ENCODE assay signal across 10 mouse cellular contexts in genomic region chr5:88586407-88587174, GRCm38 (mm10). TPM values are rescaled to one million over a fixed set of nuclear protein-coding genes. Genes with fewer than 3 reads are reported as not detected.
DNase-seq lines count a peak whose midpoint lies in the region; ATAC-seq and TF ChIP-seq lines count a peak whose summit lies in the region.
"Had no signal": no experiment of that assay in that cellular context is flagged by ENCODE, and none has a peak within 500 bp of the region (broad histone marks: within the 10 kb centered on the region; RNA-seq: fewer than 3 reads in every experiment).

No protein-coding gene starts in this region.

- ATAC-seq in forebrain, embryonic 12.5 days (ENCODE audit: low FRiP score): no peak
- ATAC-seq in midbrain, postnatal 0 days (ENCODE audit: low FRiP score): no peak

- peaks cover 4 to 18% of the 10 kb centered on the region in 2 experiments for H3K4me1 ChIP-seq in MEL (ENCODE audit: control insufficient read depth in 1 of 2, insufficient read depth in 2 of 2, low read length in 2 of 2)
- peaks cover 42% of the 10 kb centered on the region for H3K4me1 ChIP-seq in forebrain, embryonic 12.5 days
- H3K4me1 ChIP-seq in midbrain, postnatal 0 days (ENCODE audit: insufficient read depth, low read length): peaks cover 19% of the 10 kb centered on the region

- TF ChIP-seq POLR2A in MEL (IDR thresholded peaks at IDR 0.05; ENCODE audit: control insufficient read depth in 1 of 2, insufficient read depth in 1 of 2, low read depth in 1 of 2, low read length in 2 of 2, poor library complexity in 1 of 2): no peak

- H3K27me3 ChIP-seq in MEL (ENCODE audit: control insufficient read depth in 1 of 2, insufficient read depth in 2 of 2, low read length in 2 of 2): no peaks in the 10 kb centered on the region
- no peaks in the 10 kb centered on the region for H3K27me3 ChIP-seq in forebrain, embryonic 12.5 days
- H3K27me3 ChIP-seq in midbrain, postnatal 0 days (ENCODE audit: insufficient read depth, low read length): no peaks in the 10 kb centered on the region

- H3K4me3 ChIP-seq in MEL (ENCODE audit: control insufficient read depth in 1 of 2, insufficient read depth in 1 of 2, low read depth in 2 of 2, low read length in 2 of 2): no peak overlapping the region
- peak overlapping the region; percentile 58 for H3K4me3 ChIP-seq in forebrain, embryonic 12.5 days (replicated peaks)
- H3K4me3 ChIP-seq in midbrain, postnatal 0 days (ENCODE audit: low read depth, low read length): peak overlapping the region; percentile 71
- H3K4me3 ChIP-seq: myocyte had no signal

- no peaks in the 10 kb centered on the region for H3K9me3 ChIP-seq in MEL (replicated peaks; ENCODE audit: insufficient read depth, low read length)
- H3K9me3 ChIP-seq in forebrain, embryonic 12.5 days: no peaks in the 10 kb centered on the region
- no peaks in the 10 kb centered on the region for H3K9me3 ChIP-seq in midbrain, postnatal 0 days (ENCODE audit: low read length)

- peak overlapping the region; percentile 69 for H3K4me2 ChIP-seq in forebrain, embryonic 12.5 days
- peak overlapping the region; percentile 77 for H3K4me2 ChIP-seq in midbrain, postnatal 0 days (ENCODE audit: low read depth, low read length, poor library complexity, severe bottlenecking)

- H3K36me3 ChIP-seq in MEL (ENCODE audit: control insufficient read depth in 1 of 2, insufficient read depth in 2 of 2, low read length in 2 of 2): peaks cover 0 to 13% of the 10 kb centered on the region in 2 experiments; a peak in 2 of 4 replicates
- 0 out of 2 replicates have a peak, but pooled peaks cover 3% of the 10 kb centered on the region for H3K36me3 ChIP-seq in forebrain, embryonic 12.5 days (replicated peaks)
- no peaks in the 10 kb centered on the region for H3K36me3 ChIP-seq in midbrain, postnatal 0 days (ENCODE audit: insufficient read depth, low read length)

- TF ChIP-seq RAD21 in MEL (IDR thresholded peaks at IDR 0.05; ENCODE audit: low read depth, low read length): no peak

- DNase-seq in adrenal gland, postnatal 14 days: peak; percentile 39
- no peak for DNase-seq in adrenal gland, adult 18-20 months (ENCODE audit: low spot score in 2 of 2)
- peak; percentile 90 for DNase-seq in MEL (ENCODE audit: low read depth, low spot score)
- DNase-seq in kidney, adult 8-10 months: peak; percentile 46 to 64
- no peak for DNase-seq in midbrain, postnatal 0 days (ENCODE audit: low spot score)
- no peak for DNase-seq in thymus, postnatal 10 days (ENCODE audit: low spot score in 2 of 2)
- no peak for DNase-seq in thymus, postnatal 36 days

- 78% methylated on average over 7 of the region's 7 CpGs for WGBS in forebrain, embryonic 12.5 days
- WGBS in midbrain, postnatal 0 days: 51% methylated on average over 7 of the region's 7 CpGs

- peak in 1 of 2 experiments; percentile 68; a peak in 3 of 4 replicates for TF ChIP-seq EP300 in MEL (IDR thresholded peaks at IDR 0.05; ENCODE audit: low read depth in 1 of 2, low read length in 2 of 2)

- no peak overlapping the region for H3K9ac ChIP-seq in MEL (ENCODE audit: control insufficient read depth, low read depth, low read length, poor library complexity, severe bottlenecking)
- peak overlapping the region; percentile 48 for H3K9ac ChIP-seq in forebrain, embryonic 12.5 days
- peak overlapping the region; percentile 51 for H3K9ac ChIP-seq in midbrain, postnatal 0 days (replicated peaks; ENCODE audit: low read length, poor library complexity, severe bottlenecking)

- no peaks in the 10 kb centered on the region for H3K79me2 ChIP-seq in MEL (ENCODE audit: control insufficient read depth, insufficient read depth, low read length, poor library complexity)

- H3K27ac ChIP-seq in MEL (ENCODE audit: control insufficient read depth, low read depth, low read length): no peak overlapping the region
- H3K27ac ChIP-seq in forebrain, embryonic 12.5 days: no peak overlapping the region
- H3K27ac ChIP-seq in midbrain, postnatal 0 days (ENCODE audit: low read depth, low read length): peak overlapping the region; percentile 62

- no peak for TF ChIP-seq CTCF in MEL (IDR thresholded peaks at IDR 0.05 in 2 of 3, conservative IDR thresholded peaks at IDR 0.05 in 1 of 3; ENCODE audit: control insufficient read depth in 1 of 3, insufficient read depth in 1 of 3, low read depth in 2 of 3, low read length in 3 of 3, poor library complexity in 1 of 3, severe bottlenecking in 1 of 3)
- TF ChIP-seq CTCF in midbrain, postnatal 0 days (IDR thresholded peaks at IDR 0.05): no peak

TF ChIP-seq in MEL, 35 proteins besides CTCF, POLR2A, EP300 and RAD21 (continues in another document):
- TF ChIP-seq MAX (IDR thresholded peaks at IDR 0.05; ENCODE audit: low read length) (0 out of 2 replicates have a peak, but pooled peaks have one; percentile 35), E2F4 (IDR thresholded peaks at IDR 0.05; ENCODE audit: borderline replicate concordance, low read depth, low read length) (no peak), NRF1 (IDR thresholded peaks at IDR 0.05; ENCODE audit: insufficient read depth, low read depth, low read length, poor library complexity, severe bottlenecking) (no peak), TAL1 (IDR thresholded peaks at IDR 0.05; ENCODE audit: low read length) (0 out of 2 replicates have a peak, but pooled peaks have one; percentile 12), MYB (IDR thresholded peaks at IDR 0.05; ENCODE audit: low read depth, low read length) (no peak), SMC3 (IDR thresholded peaks at IDR 0.05; ENCODE audit: low read depth, low read length) (no peak), SIN3A (IDR thresholded peaks at IDR 0.05; ENCODE audit: low read length) (peak; percentile 40; the same call in 1 of the 2 replicates), USF2 (IDR thresholded peaks at IDR 0.05; ENCODE audit: borderline replicate concordance in 1 of 2, insufficient read depth in 1 of 2, low read depth in 1 of 2, low read length in 2 of 2) (no peak), TCF12 (IDR thresholded peaks at IDR 0.05; ENCODE audit: low read depth, low read length) (0 out of 2 replicates have a peak, but pooled peaks have one; percentile 8), RCOR1 (IDR thresholded peaks at IDR 0.05; ENCODE audit: low read depth, low read length) (no peak), MYC (IDR thresholded peaks at IDR 0.05; ENCODE audit: low read depth, low read length) (no peak), MXI1 (IDR thresholded peaks at IDR 0.05; ENCODE audit: low read depth, low read length) (0 out of 2 replicates have a peak, but pooled peaks have one; percentile 49), USF1 (IDR thresholded peaks at IDR 0.05; ENCODE audit: low read depth, low read length) (no peak), ZNF384 (IDR thresholded peaks at IDR 0.05; ENCODE audit: low read depth, low read length) (no peak), ETS1 (IDR thresholded peaks at IDR 0.05; ENCODE audit: low read depth, low read length) (peak; percentile 37; the same call in 1 of the 2 replicates), CHD2 (IDR thresholded peaks at IDR 0.05; ENCODE audit: low read length) (no peak), ZC3H11A (IDR thresholded peaks at IDR 0.05; ENCODE audit: low read depth, low read length) (no peak), BHLHE40 (IDR thresholded peaks at IDR 0.05; ENCODE audit: borderline replicate concordance, low read depth, low read length) (no peak), ZKSCAN1 (IDR thresholded peaks at IDR 0.05; ENCODE audit: low read depth, low read length) (no peak), GATA1 (IDR thresholded peaks at IDR 0.05; ENCODE audit: low read depth, low read length) (peak; percentile 61), ELF1 (IDR thresholded peaks at IDR 0.05; ENCODE audit: low read depth, low read length) (no peak), CHD1 (IDR thresholded peaks at IDR 0.05; ENCODE audit: low read depth, low read length) (no peak), JUND (IDR thresholded peaks at IDR 0.05; ENCODE audit: low read depth, low read length) (no peak), HCFC1 (IDR thresholded peaks at IDR 0.05; ENCODE audit: low read depth, low read length) (no peak), MAZ (IDR thresholded peaks at IDR 0.05; ENCODE audit: low read depth, low read length) (no peak), NELFE (IDR thresholded peaks at IDR 0.05; ENCODE audit: low read depth, low read length) (no peak), POLR2AphosphoS2 (IDR thresholded peaks at IDR 0.05; ENCODE audit: low read length) (no peak)

RNA-seq across cellular contexts. Expression of gene Rufy3, which starts 21.8 kb away (rescaled TPM):
- total RNA-seq in adrenal gland, postnatal 14 days (2021): 24.2 and 30.6 TPM in 2 replicates
- 10 to 100 TPM; 21.1 to 26.7 TPM for total RNA-seq in adrenal gland, adult 18-20 months (2021)
- 3.2 and 3.7 TPM in 2 replicates for total RNA-seq in MEL (2012; rRNA removed)
- polyA plus RNA-seq in MEL (2012; ENCODE audit: insufficient read depth in 1 of 2, insufficient read length in 2 of 2, low read depth in 1 of 2, low replicate concordance in 2 of 2, missing spikeins in 1 of 2): 1 to 10 TPM in 1 of 2 experiments, not detected in 1; 5.7 TPM
- polyA plus RNA-seq in forebrain, embryonic 12.5 days (2016; fragmentation: Nextera tagmentation; extraction: Ambion mirVana): 166 and 178 TPM in 2 replicates
- 250 and 309 TPM in 2 replicates for total RNA-seq in midbrain, postnatal 0 days (2014; rRNA removed)
- 212 and 248 TPM in 2 replicates for polyA plus RNA-seq in midbrain, postnatal 0 days (2015; fragmentation: Nextera tagmentation; extraction: Ambion mirVana)

RNA-seq across cellular contexts. Expression of gene Utp3, which starts 32.3 kb away (rescaled TPM):
- 34.8 and 43.2 TPM in 2 replicates for total RNA-seq in adrenal gland, postnatal 14 days (2021)
- 10 to 100 TPM; 31.4 to 39.5 TPM for total RNA-seq in adrenal gland, adult 18-20 months (2021)
- total RNA-seq in MEL (2012; rRNA removed): 44.7 and 48.4 TPM in 2 replicates
- 100 to 1,000 TPM in 1 of 2 experiments, 10 to 100 TPM in 1; 73.9 to 120 TPM for polyA plus RNA-seq in MEL (2012; ENCODE audit: insufficient read depth in 1 of 2, insufficient read length in 2 of 2, low read depth in 1 of 2, low replicate concordance in 2 of 2, missing spikeins in 1 of 2)
- polyA plus RNA-seq in forebrain, embryonic 12.5 days (2016; fragmentation: Nextera tagmentation; extraction: Ambion mirVana): 65.0 and 68.5 TPM in 2 replicates
- total RNA-seq in midbrain, postnatal 0 days (2014; rRNA removed): 12.8 and 16.5 TPM in 2 replicates
- polyA plus RNA-seq in midbrain, postnatal 0 days (2015; fragmentation: Nextera tagmentation; extraction: Ambion mirVana): 51.1 and 55.1 TPM in 2 replicates

RNA-seq across cellular contexts. Expression of gene Jchain, which starts 58.9 kb away (rescaled TPM):
- 0.98 and 1.5 TPM in 2 replicates for total RNA-seq in adrenal gland, postnatal 14 days (2021)
- total RNA-seq in adrenal gland, adult 18-20 months (2021): 1 to 10 TPM in 1 of 2 experiments, under 1 TPM in 1; 0.66 to 4.7 TPM
- not detected in 2 replicates for total RNA-seq in MEL (2012; rRNA removed)
- polyA plus RNA-seq in MEL (2012; ENCODE audit: insufficient read depth in 1 of 2, insufficient read length in 2 of 2, low read depth in 1 of 2, low replicate concordance in 2 of 2, missing spikeins in 1 of 2): not detected
- 0.31 and 0.56 TPM in 2 replicates for polyA plus RNA-seq in forebrain, embryonic 12.5 days (2016; fragmentation: Nextera tagmentation; extraction: Ambion mirVana)
- 0.82 and 1.7 TPM in 2 replicates for total RNA-seq in midbrain, postnatal 0 days (2014; rRNA removed)
- 0.47 and 0.58 TPM in 2 replicates for polyA plus RNA-seq in midbrain, postnatal 0 days (2015; fragmentation: Nextera tagmentation; extraction: Ambion mirVana)
- polyA plus RNA-seq: C2C12 had no signal

Comparison
In these comparisons a context has a peak if more than half of its experiments do, and no peak if none do; other contexts are left out.
1. DNase-seq: peak in adrenal gland, postnatal 14 days (single experiment), MEL (single experiment) and kidney, adult 8-10 months (2 of 2); none in adrenal gland, adult 18-20 months (0 of 2), midbrain, postnatal 0 days (single experiment), thymus, postnatal 10 days (0 of 2) and thymus, postnatal 36 days (0 of 2).
2. H3K4me3 ChIP-seq: peak in forebrain, embryonic 12.5 days (single experiment) and midbrain, postnatal 0 days (single experiment); none in MEL (0 of 2).